Mouse (Mus musculus) brain, embryonic 14.5 days (tissue): ENCODE measurements at regions not wholly inside any gene's neighbourhood (a gene's known extent, or its start where the extent isn't known, plus 50 kb on each side); places are given as distances from the start of the nearest gene placed in this dataset.
"Not testable (repeated sequence)": the region's sequence is repeated elsewhere in the genome, so short reads cannot be mapped to it uniquely, and the experiment has no call there.

Experiments used
- DNase-seq: peaks from one replicate; pipeline ENCODE4 v3.0.0-alpha.2; 2011; ENCODE audit warnings: low read depth
- CTCF ChIP-seq: fragments of 200-500 bp; IDR thresholded peaks from 2 replicates; pipeline ENCODE4 v1.5.1; 2012; ENCODE audit warnings: inconsistent platforms, mild to moderate bottlenecking, moderate library complexity, borderline replicate concordance; ENCODE audit not compliant: insufficient read depth, insufficient read length; ENCODE audit errors: extremely low read depth
- POLR2A ChIP-seq: fragments of 200-500 bp; IDR thresholded peaks from 2 replicates; pipeline ENCODE4 v1.6.1; 2012; ENCODE audit warnings: mild to moderate bottlenecking, inconsistent platforms, borderline replicate concordance; ENCODE audit not compliant: poor library complexity, insufficient read depth, insufficient read length, severe bottlenecking; ENCODE audit errors: extremely low read depth

GRCm38 (mm10) chr12:113413996-113414395, 75.3 kb upstream of the Adam6b start:
- TF ChIP-seq POLR2A = no peak
- no peak for TF ChIP-seq CTCF
- DNase-seq = no peak

DNA sequence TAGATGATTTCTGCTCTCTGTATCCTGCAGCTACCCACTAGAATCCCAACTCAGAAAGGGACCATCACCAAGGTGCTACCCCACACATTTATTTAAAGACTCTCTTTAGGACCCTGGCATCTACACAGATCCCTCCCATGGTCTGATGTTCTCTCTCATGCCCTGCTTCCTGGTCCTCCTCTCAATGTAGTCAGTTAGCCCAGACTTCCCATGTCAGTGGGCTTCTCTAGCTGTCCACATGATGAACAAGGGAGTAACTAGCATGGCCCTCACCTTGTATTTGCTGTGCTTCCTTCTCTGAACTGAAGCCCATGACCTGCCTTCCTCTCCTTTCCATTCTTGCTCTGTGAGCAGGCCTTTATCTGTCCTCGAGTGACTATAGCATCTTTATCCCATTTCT, 71.8 kb upstream of the Adam6b start:
- TF ChIP-seq POLR2A (no peak), CTCF (no peak)
- DNase-seq = no peak

GRCm38 (mm10) chr12:113418731-113419402, 70.4 kb upstream of the Adam6b start:
- DNase-seq = no peak
- TF ChIP-seq POLR2A (no peak), CTCF (no peak)

DNA sequence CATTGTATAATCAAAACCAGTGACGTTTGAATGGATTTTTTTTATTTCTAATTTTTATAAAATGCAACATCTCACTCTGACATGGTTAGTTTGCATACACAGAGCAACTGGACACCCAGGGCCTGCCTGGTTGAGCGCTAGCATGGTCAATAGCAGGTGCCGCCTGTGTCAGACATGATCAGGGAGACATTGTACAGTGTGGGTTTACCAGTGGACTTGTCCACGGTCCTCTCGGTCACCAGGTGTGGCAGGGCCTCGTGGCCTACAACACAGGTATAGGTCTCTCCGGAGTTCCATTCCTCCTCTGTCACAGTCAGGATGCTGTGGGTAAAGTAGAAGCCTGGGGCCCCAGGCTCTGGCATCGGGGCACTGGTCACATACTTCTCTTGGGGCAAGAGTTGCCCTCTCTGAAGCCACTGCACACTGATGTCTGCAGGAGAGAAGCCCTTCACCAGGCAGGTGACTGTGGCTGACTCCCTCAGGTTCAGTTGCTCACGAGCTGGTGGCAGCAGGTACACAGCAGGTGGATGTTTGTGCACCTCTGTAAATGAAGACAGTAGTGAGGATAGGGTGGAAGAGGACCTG, 68.5 kb upstream of the Adam6b start:
- TF ChIP-seq POLR2A = no peak

GRCm38 (mm10) chr12:113421716-113422595, 67.4 kb upstream of the Adam6b start:
- no peak for DNase-seq
- TF ChIP-seq CTCF (no peak), POLR2A (no peak)

More for the DNA sequence above, 68.5 kb upstream of the Adam6b start:
- DNase-seq = no peak

GRCm38 (mm10) chr12:113422736-113423254, 66.5 kb upstream of the Adam6b start:
- no peak for DNase-seq
- TF ChIP-seq CTCF (no peak), POLR2A (no peak)

DNA sequence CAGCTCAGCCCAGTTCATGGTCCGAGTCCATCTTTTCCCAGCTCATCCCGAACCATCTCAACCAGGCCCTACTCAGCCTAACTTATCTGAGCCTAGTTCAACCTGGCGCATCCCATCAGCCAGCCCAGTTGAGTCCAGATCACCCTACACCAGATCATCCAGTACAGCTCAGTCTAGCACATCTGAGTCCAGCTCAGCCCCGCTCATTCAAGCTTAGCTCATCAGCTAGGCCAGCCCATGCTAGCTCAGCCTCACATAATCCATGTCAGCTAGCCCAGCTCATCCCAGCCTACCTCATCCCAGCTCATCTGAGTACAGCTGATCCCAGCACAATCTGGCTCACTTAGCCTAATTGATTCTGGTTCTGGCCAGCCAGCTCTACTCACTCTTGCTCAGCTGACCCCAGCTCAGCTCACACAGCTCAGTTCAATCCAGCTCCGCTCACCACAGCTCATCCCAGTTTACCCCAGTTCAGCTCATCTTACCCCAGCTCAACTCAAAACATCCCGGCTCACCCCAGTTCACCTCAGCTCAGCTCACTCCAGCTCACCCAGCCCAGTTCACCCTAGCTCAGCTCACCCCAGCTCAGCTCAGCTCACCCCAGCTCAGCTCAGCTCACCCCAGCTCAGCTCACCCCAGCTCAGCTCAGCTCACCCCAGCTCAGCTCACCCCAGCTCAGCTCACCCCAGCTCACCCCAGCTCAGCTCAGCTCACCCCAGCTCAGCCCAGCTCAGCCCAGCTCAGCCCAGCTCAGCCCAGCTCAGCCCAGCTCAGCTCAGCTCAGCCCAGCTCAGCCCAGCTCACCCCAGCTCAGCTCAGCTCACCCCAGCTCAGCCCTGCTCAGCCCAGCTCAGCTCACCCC, 65.3 kb upstream of the Adam6b start:
- no peak for DNase-seq
- TF ChIP-seq CTCF (no peak), POLR2A (no peak)

DNA sequence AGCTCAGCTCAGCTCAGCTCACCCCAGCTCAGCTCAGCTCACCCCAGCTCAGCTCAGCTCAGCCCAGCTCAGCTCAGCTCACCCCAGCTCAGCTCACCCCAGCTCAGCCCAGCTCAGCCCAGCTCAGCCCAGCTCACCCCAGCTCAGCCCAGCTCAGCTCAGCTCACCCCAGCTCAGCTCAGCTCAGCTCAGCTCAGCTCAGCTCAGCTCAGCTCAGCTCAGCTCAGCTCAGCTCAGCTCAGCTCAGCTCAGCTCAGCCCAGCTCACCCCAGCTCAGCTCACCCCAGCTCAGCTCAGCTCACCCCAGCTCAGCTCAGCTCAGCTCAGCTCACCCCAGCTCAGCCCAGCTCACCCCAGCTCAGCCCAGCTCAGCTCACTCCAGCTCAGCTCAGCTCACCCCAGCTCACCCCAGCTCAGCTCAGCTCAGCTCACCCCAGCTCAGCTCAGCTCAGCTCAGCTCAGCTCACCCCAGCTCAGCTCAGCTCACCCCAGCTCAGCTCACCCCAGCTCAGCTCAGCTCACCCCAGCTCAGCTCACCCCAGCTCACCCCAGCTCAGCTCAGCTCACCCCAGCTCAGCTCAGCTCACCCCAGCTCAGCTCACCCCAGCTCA, 64.6 kb upstream of the Adam6b start:
- DNase-seq = not testable (repeated sequence)

DNA sequence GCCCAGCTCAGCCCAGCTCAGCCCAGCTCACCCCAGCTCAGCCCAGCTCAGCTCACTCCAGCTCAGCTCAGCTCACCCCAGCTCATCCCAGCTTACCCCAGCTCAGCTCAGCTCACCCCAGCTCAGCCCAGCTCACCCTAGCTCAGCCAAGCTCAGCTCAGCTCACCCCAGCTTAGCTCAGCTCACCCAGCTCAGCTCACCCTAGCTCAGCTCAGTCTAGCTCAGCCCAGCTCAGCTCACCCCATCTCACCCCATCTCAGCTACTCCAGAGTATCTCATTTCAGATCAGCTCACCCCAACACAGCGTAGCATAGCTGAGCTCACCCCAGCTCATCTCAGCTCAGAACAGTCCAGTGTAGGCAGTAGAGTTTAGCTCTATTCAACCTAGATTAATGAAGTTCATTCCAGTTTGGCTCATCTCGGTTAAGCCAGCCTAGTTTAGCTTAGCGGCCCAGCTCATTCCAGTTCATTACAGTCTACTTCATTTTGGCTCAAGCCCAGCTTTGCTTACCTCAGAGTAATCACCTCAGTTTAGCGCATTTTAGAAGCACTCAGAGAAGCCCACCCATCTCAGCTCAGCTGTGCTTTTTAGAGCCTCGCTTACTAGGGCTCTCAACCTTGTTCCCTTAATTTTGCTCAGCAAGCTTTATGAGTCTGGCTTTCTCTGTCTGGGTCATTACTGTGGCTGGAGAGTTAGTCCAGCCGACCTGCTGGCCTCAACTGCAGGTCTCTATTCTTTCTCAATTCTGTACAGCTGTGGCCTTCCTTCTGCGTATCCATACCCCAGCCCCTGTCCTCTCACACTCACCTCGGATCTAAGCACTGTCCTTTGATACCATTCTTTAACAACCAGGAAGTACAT, 63.9 kb upstream of the Adam6b start:
- TF ChIP-seq CTCF (no peak), POLR2A (no peak)
- DNase-seq = no peak

GRCm38 (mm10) chr12:113426636-113427035, 62.7 kb upstream of the Adam6b start:
- TF ChIP-seq POLR2A (no peak), CTCF (no peak)
- DNase-seq = no peak
